Mouse (Mus musculus): ENCODE results near the gene Plekho2.

DNA sequence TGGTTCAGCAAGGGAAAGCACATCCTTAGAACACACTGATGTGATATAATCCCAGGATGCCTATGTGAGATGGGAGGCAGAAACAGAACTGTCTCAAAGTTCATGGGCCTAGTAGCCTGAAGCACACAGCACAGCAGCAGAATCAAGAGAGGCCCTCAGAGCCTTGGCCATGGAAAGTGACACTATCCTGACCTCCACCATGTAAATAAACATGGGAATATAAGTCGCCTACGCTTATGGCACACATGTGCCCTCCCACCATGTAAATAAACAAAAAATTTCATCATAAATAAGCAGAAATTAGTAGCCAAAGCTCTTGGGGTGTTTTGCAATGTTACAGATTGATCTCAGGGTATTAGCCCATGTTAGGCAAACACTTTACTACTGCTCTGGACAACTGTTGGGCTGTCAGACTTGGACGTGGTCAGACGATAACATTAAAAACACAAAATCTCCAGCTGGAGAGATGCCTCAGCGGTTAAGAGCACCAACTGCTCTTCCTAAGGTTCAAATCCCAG is 32.2 kb upstream of the Plekho2 start:
- TF ChIP-seq POLR2A (IDR thresholded peaks at IDR 0.05; ENCODE audit: insufficient read length, low read depth) (no peak), TCF3 (IDR thresholded peaks at IDR 0.05; ENCODE audit: insufficient read length, low read depth) (no peak), MYOD1 (IDR thresholded peaks at IDR 0.05; ENCODE audit: control insufficient read depth in 1 of 3, insufficient read length in 2 of 3, low read depth in 2 of 3) (no peak), USF1 (IDR thresholded peaks at IDR 0.05; ENCODE audit: low read depth) (no peak), POLR2AphosphoS2 (IDR thresholded peaks at IDR 0.05; ENCODE audit: insufficient read length, low read depth) (no peak), MAX (IDR thresholded peaks at IDR 0.05; ENCODE audit: low read depth) (no peak), E2F4 (IDR thresholded peaks at IDR 0.05; ENCODE audit: insufficient read depth) (no peak), REST (IDR thresholded peaks at IDR 0.05; ENCODE audit: insufficient read depth, insufficient read length) (no peak), CEBPB (IDR thresholded peaks at IDR 0.05; ENCODE audit: insufficient read depth, poor library complexity, severe bottlenecking) (no peak)
